In genomic region chr2:65566793-65567787, GRCm38 (mm10) we compare ENCODE assay signal across 7 mouse cellular contexts. TPM values are rescaled to one million over a fixed set of nuclear protein-coding genes. Genes with fewer than 3 reads are reported as not detected.
DNase-seq lines count a peak whose midpoint lies in the region; ATAC-seq and TF ChIP-seq lines count a peak whose summit lies in the region.

Gene Scn3a, minus strand, starts transcription at chr2:65567627.

- no peak for TF ChIP-seq POLR2A in CH12.LX (IDR thresholded peaks at IDR 0.05; ENCODE audit: low read depth, low read length)

- DNase-seq in CH12.LX (ENCODE audit: extremely low read depth), result peak; percentile 63
- no peak for DNase-seq in Patski (ENCODE audit: low read depth, low spot score)
- peak; percentile 81 for DNase-seq in embryonic facial prominence, embryonic 11.5 days (ENCODE audit: low spot score)
- DNase-seq in hindbrain, embryonic 10.5 days (ENCODE audit: low spot score), result peak; percentile 44
- DNase-seq in layer of hippocampus, adult 8-10 months (ENCODE audit: low spot score in 2 of 2), result peak; percentile 29 to 59
- peak; percentile 62 for DNase-seq in lung, postnatal 14 days
- DNase-seq in right cerebral cortex, adult 18-20 months, result peak; percentile 76

- ATAC-seq in Patski, result no peak
- peak; percentile 53; the same call in 1 of the 2 replicates for ATAC-seq in embryonic facial prominence, embryonic 11.5 days (replicated peaks; ENCODE audit: insufficient number of reproducible peaks, low FRiP score, low TSS enrichment, low read depth)

- TF ChIP-seq RAD21 in CH12.LX (IDR thresholded peaks at IDR 0.05; ENCODE audit: low read depth, low read length), result peak; percentile 87

- CTCF ChIA-PET in Patski (lab: Charles Lee), result interaction anchor here (0.9 to 3.7 kb wide), 4 partner anchors 153 to 171 kb away, joined by 3 to 19 read pairs (median 6); no protein-coding TSS in a partner anchor

- H3K79me2 ChIP-seq in CH12.LX (replicated peaks; ENCODE audit: control insufficient read depth, extremely low read depth, insufficient read depth, poor library complexity, severe bottlenecking), result no peaks in the 10 kb centered on the region

- TF ChIP-seq CTCF in CH12.LX (conservative IDR thresholded peaks at IDR 0.05 in 1 of 2, IDR thresholded peaks at IDR 0.05 in 1 of 2; ENCODE audit: low read depth in 2 of 2, low read length in 2 of 2) (peak; percentile 71 to 90), Patski (IDR thresholded peaks at IDR 0.05) (peak; percentile 86)

- dilution Hi-C loops in CH12.LX (cut with MboI; ENCODE audit: extremely low pct_ligation_motif_present, extremely low pct_unique_long_range_greater_than_20kb, low sequenced_read_pairs), result no loop called here

- 18% methylated on average over 16 of the region's 16 CpGs for WGBS in embryonic facial prominence, embryonic 11.5 days
- 25% methylated on average over 16 of the region's 16 CpGs for WGBS in hindbrain, embryonic 10.5 days

- no peak within 1 kb of the TSS for H3K27ac ChIP-seq in CH12.LX (ENCODE audit: insufficient read depth, low read depth)
- H3K27ac ChIP-seq in embryonic facial prominence, embryonic 11.5 days (replicated peaks; ENCODE audit: low read depth, low read length), result no peak within 1 kb of the TSS
- peak within 1 kb of the TSS; percentile 77 for H3K27ac ChIP-seq in hindbrain, embryonic 10.5 days

- H3K9ac ChIP-seq in CH12.LX (ENCODE audit: insufficient read depth, low read depth), result no peak within 1 kb of the TSS
- H3K9ac ChIP-seq in embryonic facial prominence, embryonic 11.5 days (replicated peaks; ENCODE audit: low read length), result no peak within 1 kb of the TSS

- no peaks in the 10 kb centered on the region for H3K9me3 ChIP-seq in CH12.LX (replicated peaks; ENCODE audit: low read length)
- no peaks in the 10 kb centered on the region for H3K9me3 ChIP-seq in embryonic facial prominence, embryonic 11.5 days (replicated peaks; ENCODE audit: control insufficient read depth, low read length)
- H3K9me3 ChIP-seq in hindbrain, embryonic 10.5 days, result no peaks in the 10 kb centered on the region

- POLR2A ChIA-PET in Patski (lab: Charles Lee), result interaction anchor here (0.6 kb wide), 1 partner anchor 20 kb away, joined by 3 read pairs; no protein-coding TSS in a partner anchor

- TF ChIP-seq EP300 in CH12.LX (IDR thresholded peaks at IDR 0.05; ENCODE audit: low read length), result no peak

- H3K4me2 ChIP-seq in CH12.LX (ENCODE audit: insufficient read depth, low read depth, poor library complexity, severe bottlenecking), result no peak within 1 kb of the TSS
- no peak within 1 kb of the TSS; the same call in 1 of the 2 replicates for H3K4me2 ChIP-seq in embryonic facial prominence, embryonic 11.5 days (ENCODE audit: low read depth, low read length)

- no peaks in the 10 kb centered on the region for H3K27me3 ChIP-seq in CH12.LX (replicated peaks)
- peaks cover 28% of the 10 kb centered on the region for H3K27me3 ChIP-seq in Patski
- no peaks in the 10 kb centered on the region for H3K27me3 ChIP-seq in embryonic facial prominence, embryonic 11.5 days (ENCODE audit: control insufficient read depth, insufficient read depth, low read length)
- no peaks in the 10 kb centered on the region for H3K27me3 ChIP-seq in hindbrain, embryonic 10.5 days (ENCODE audit: insufficient read depth, poor library complexity, severe bottlenecking)

- H3K4me3 ChIP-seq in CH12.LX (replicated peaks in 1 of 3; ENCODE audit: low read depth in 2 of 3, low read length in 2 of 3, poor library complexity in 1 of 3), result no peak within 1 kb of the TSS
- H3K4me3 ChIP-seq in embryonic facial prominence, embryonic 11.5 days (ENCODE audit: low read depth, low read length), result no peak within 1 kb of the TSS
- H3K4me3 ChIP-seq in hindbrain, embryonic 10.5 days, result peak within 1 kb of the TSS; percentile 38

- in situ Hi-C loops in CH12.LX (cut with MboI; ENCODE audit: low pct_ligation_motif_present, low pct_unique_long_range_greater_than_20kb, low sequenced_read_pairs) (loop anchor here (25.0 kb wide), 1 partner anchor 430 kb away; no protein-coding TSS in a partner anchor), Patski (cut with MboI; ENCODE audit: low pct_unique_long_range_greater_than_20kb) (loop anchor here (10.0 kb wide), 1 partner anchor 422 kb away; no protein-coding TSS in a partner anchor)

- no peaks in the 10 kb centered on the region for H3K36me3 ChIP-seq in CH12.LX (replicated peaks in 1 of 2; ENCODE audit: control insufficient read depth in 1 of 2, insufficient read depth in 1 of 2, low read length in 1 of 2)
- H3K36me3 ChIP-seq in embryonic facial prominence, embryonic 11.5 days (replicated peaks; ENCODE audit: control insufficient read depth, insufficient read depth, low read depth, low read length), result no peaks in the 10 kb centered on the region
- no peaks in the 10 kb centered on the region for H3K36me3 ChIP-seq in hindbrain, embryonic 10.5 days

- H3K4me1 ChIP-seq in CH12.LX (ENCODE audit: control insufficient read depth in 1 of 2, insufficient read depth in 2 of 2), result no peaks in the 10 kb centered on the region
- H3K4me1 ChIP-seq in embryonic facial prominence, embryonic 11.5 days (ENCODE audit: control insufficient read depth, insufficient read depth, low read length), result no peaks in the 10 kb centered on the region
- peaks cover 5% of the 10 kb centered on the region for H3K4me1 ChIP-seq in hindbrain, embryonic 10.5 days (replicated peaks)

TF ChIP-seq in CH12.LX, 34 proteins besides CTCF, POLR2A, EP300 and RAD21:
- TF ChIP-seq SMC3 (IDR thresholded peaks at IDR 0.05; ENCODE audit: low read depth, low read length) (peak; percentile 89), MEF2A (IDR thresholded peaks at IDR 0.05; ENCODE audit: borderline replicate concordance, low read depth, low read length) (0 out of 2 replicates have a peak, but pooled peaks have one; percentile 32), MYC (IDR thresholded peaks at IDR 0.05; ENCODE audit: low read depth, low read length) (no peak), ZNF384 (IDR thresholded peaks at IDR 0.05; ENCODE audit: low read depth, low read length) (peak; percentile 99), NELFE (IDR thresholded peaks at IDR 0.05; ENCODE audit: low read depth, low read length) (0 out of 2 replicates have a peak, but pooled peaks have one; percentile 18), NRF1 (IDR thresholded peaks at IDR 0.05; ENCODE audit: low read depth, low read length) (no peak), ZC3H11A (IDR thresholded peaks at IDR 0.05; ENCODE audit: low read depth, low read length) (peak; percentile 73)

RNA-seq across cellular contexts. Expression of gene Scn3a, which starts in this region (rescaled TPM):
- total RNA-seq in CH12.LX (2012; rRNA removed) (0.04 and 0.13 TPM in 2 replicates), CH12.LX (2014; rRNA removed) (0.23 and 0.24 TPM in 2 replicates)
- polyA plus RNA-seq in CH12.LX (2012; ENCODE audit: insufficient read length, low read depth) (0.33 and 0.63 TPM in 2 replicates), Patski (2021) (0.03 TPM)
- 5.6 and 6.9 TPM in 2 replicates for polyA plus RNA-seq in embryonic facial prominence, embryonic 11.5 days (2014; fragmentation: Nextera tagmentation; extraction: Ambion mirVana)
- polyA plus RNA-seq in hindbrain, embryonic 10.5 days (2016; fragmentation: Nextera tagmentation; extraction: Ambion mirVana), result 6.3 and 17.0 TPM in 2 replicates
- total RNA-seq in layer of hippocampus, adult 8-10 months (2022), result 10 to 100 TPM; 29.8 to 40.6 (median 34.1) TPM

Comparison
In these comparisons a context has a peak if more than half of its experiments do, and no peak if none do; other contexts are left out.
1. RNA of gene Scn3a (total RNA-seq): 29.8 to 40.6 TPM in layer of hippocampus, adult 8-10 months; 0.04 to 0.24 TPM in CH12.LX; every median in the first group is over 10 times any median in the second.
2. Peak in DNase-seq in CH12.LX; RNA of the gene not detected or under 1 TPM.